Mouse (Mus musculus) embryonic facial prominence, embryonic 10.5 days (tissue): ENCODE measurements around the gene Ces1a. TPM values are rescaled to one million over a fixed set of nuclear protein-coding genes. Genes with fewer than 3 reads are reported as not detected.

ENCODE experiments used
- DNase-seq: peaks from one replicate; pipeline ENCODE4 v3.0.0-alpha.2; 2017; ENCODE audit warnings: low spot score
- H3K27ac ChIP-seq: fragments of 300-500 bp; sonication (generic); replicated peaks from 2 replicates; pipeline ENCODE4 v1.5.1; 2016; ENCODE audit warnings: mild to moderate bottlenecking
- H3K27me3 ChIP-seq: fragments of 300-500 bp; sonication (generic); replicated peaks from 2 replicates; pipeline ENCODE4 v1.6.1; 2016; ENCODE audit warnings: low read depth, mild to moderate bottlenecking; ENCODE audit not compliant: poor library complexity, severe bottlenecking
- H3K36me3 ChIP-seq: fragments of 300-500 bp; sonication (generic); replicated peaks from 2 replicates; pipeline ENCODE4 v1.6.1; 2016; ENCODE audit warnings: mild to moderate bottlenecking, moderate library complexity
- H3K4me1 ChIP-seq: fragments of 300-500 bp; sonication (generic); 2 replicates; pipeline ENCODE4 v1.6.1; 2016
- H3K4me3 ChIP-seq: fragments of 300-500 bp; sonication (generic); 2 replicates; pipeline ENCODE4 v1.5.1; 2016; ENCODE audit warnings: mild to moderate bottlenecking, moderate library complexity
- H3K9me3 ChIP-seq: fragments of 300-500 bp; sonication (generic); 2 replicates; pipeline ENCODE4 v1.6.1; 2016; ENCODE audit warnings: mild to moderate bottlenecking
- WGBS: fragments of 180-500 bp; shearing (Covaris S2); methylation state at CpG from one replicate; pipeline ENCODE4 v1.1.7; 2016; 5-methylcytosine and 5-hydroxymethylcytosine counted together
- polyA plus RNA-seq: library from polyadenylated mRNA; unstranded; fragments of >200 nt; fragmentation: Nextera tagmentation; extraction: Ambion mirVana; gene quantifications from 2 replicates; pipeline ENCODE4 v1.2.1, GENCODE M21; 2016

Gene Ces1a
- polyA plus RNA-seq, 1 experiment from 2014 or later = not detected

- DNase-seq = no peak
- Histone ChIP-seq H3K4me1 (peaks cover 18% of the 10 kb centered on the region), H3K27me3 (no peaks in the 10 kb centered on the region), H3K4me3 (no peak overlapping the region), H3K27ac (no peak overlapping the region), H3K36me3 (no peaks in the 10 kb centered on the region), H3K9me3 (no peaks in the 10 kb centered on the region)
- 81% methylated on average over 4 of the region's 4 CpGs for WGBS
Measured at GRCm38 (mm10) chr8:93040776-93041567, 7.0 kb downstream of the Ces1a start.

GRCm38 (mm10) chr8:93040256-93040655, 7.7 kb downstream of the Ces1a start:
- H3K27ac ChIP-seq = no peak overlapping the region
- H3K4me1 ChIP-seq = peaks cover 18% of the 10 kb centered on the region
- no peaks in the 10 kb centered on the region for H3K36me3 ChIP-seq
- WGBS = 80% methylated on average over 2 of the region's 2 CpGs
- H3K9me3 ChIP-seq = no peaks in the 10 kb centered on the region
- no peak overlapping the region for H3K4me3 ChIP-seq
- DNase-seq = no peak
- no peaks in the 10 kb centered on the region for H3K27me3 ChIP-seq

- H3K4me1 ChIP-seq = peaks cover 18% of the 10 kb centered on the region
- DNase-seq = no peak
- no peaks in the 10 kb centered on the region for H3K27me3 ChIP-seq
- H3K27ac ChIP-seq = peak overlapping the region; percentile 61
- 9% methylated on average over 2 of the region's 2 CpGs for WGBS
- H3K36me3 ChIP-seq = no peaks in the 10 kb centered on the region
- H3K9me3 ChIP-seq = no peaks in the 10 kb centered on the region
- no peak overlapping the region for H3K4me3 ChIP-seq
Measured at GRCm38 (mm10) chr8:93038831-93039230, 9.2 kb downstream of the Ces1a start.

- Histone ChIP-seq H3K27ac (no peak overlapping the region), H3K27me3 (no peaks in the 10 kb centered on the region), H3K4me3 (no peak overlapping the region), H3K9me3 (no peaks in the 10 kb centered on the region), H3K4me1 (no peaks in the 10 kb centered on the region), H3K36me3 (no peaks in the 10 kb centered on the region)
- WGBS = 81% methylated on average over 2 of the region's 2 CpGs
- no peak for DNase-seq
Measured at GRCm38 (mm10) chr8:93030664-93031063, 17.3 kb downstream of the Ces1a start.

- Histone ChIP-seq H3K36me3 (no peaks in the 10 kb centered on the region), H3K27me3 (no peaks in the 10 kb centered on the region), H3K4me3 (no peak overlapping the region), H3K9me3 (no peaks in the 10 kb centered on the region), H3K4me1 (no peaks in the 10 kb centered on the region), H3K27ac (no peak overlapping the region)
- 74% methylated on average over 5 of the region's 5 CpGs for WGBS
- DNase-seq = no peak
Measured at GRCm38 (mm10) chr8:93021738-93022137, 26.3 kb downstream of the Ces1a start.

GRCm38 (mm10) chr8:93014300-93014699, 33.7 kb downstream of the Ces1a start:
- WGBS = 76% methylated on average over 4 of the region's 4 CpGs
- DNase-seq = no peak
- Histone ChIP-seq H3K36me3 (no peaks in the 10 kb centered on the region), H3K4me1 (no peaks in the 10 kb centered on the region), H3K9me3 (no peaks in the 10 kb centered on the region), H3K27me3 (no peaks in the 10 kb centered on the region), H3K4me3 (no peak overlapping the region), H3K27ac (no peak overlapping the region)

GRCm38 (mm10) chr8:93012226-93012625, 35.8 kb downstream of the Ces1a start:
- Histone ChIP-seq H3K36me3 (no peaks in the 10 kb centered on the region), H3K9me3 (no peaks in the 10 kb centered on the region), H3K4me1 (no peaks in the 10 kb centered on the region), H3K27ac (no peak overlapping the region), H3K4me3 (no peak overlapping the region), H3K27me3 (no peaks in the 10 kb centered on the region)
- peak; percentile 22 for DNase-seq
- 79% methylated on average over 6 of the region's 6 CpGs for WGBS

- no peaks in the 10 kb centered on the region for H3K4me1 ChIP-seq
- no peaks in the 10 kb centered on the region for H3K9me3 ChIP-seq
- WGBS = 13% methylated on average over 9 of the region's 9 CpGs
- H3K4me3 ChIP-seq = no peak overlapping the region
- no peaks in the 10 kb centered on the region for H3K36me3 ChIP-seq
- no peak overlapping the region for H3K27ac ChIP-seq
- DNase-seq = peak; percentile 87
- no peaks in the 10 kb centered on the region for H3K27me3 ChIP-seq
Measured at GRCm38 (mm10) chr8:93011439-93011838, 36.6 kb downstream of the Ces1a start.

GRCm38 (mm10) chr8:93010286-93010685, 37.7 kb downstream of the Ces1a start:
- 33% methylated on average over 5 of the region's 5 CpGs for WGBS
- peak; percentile 47 for DNase-seq
- no peak overlapping the region for H3K4me3 ChIP-seq

GRCm38 (mm10) chr8:92998600-92998999, 49.4 kb downstream of the Ces1a start:
- peak; percentile 48 for DNase-seq
- 50% methylated on average over 2 of the region's 2 CpGs for WGBS
- Histone ChIP-seq H3K27me3 (no peaks in the 10 kb centered on the region), H3K9me3 (no peaks in the 10 kb centered on the region), H3K4me3 (no peak overlapping the region), H3K36me3 (no peaks in the 10 kb centered on the region), H3K27ac (no peak overlapping the region), H3K4me1 (no peaks in the 10 kb centered on the region)

More at GRCm38 (mm10) chr8:93010286-93010685, 37.7 kb downstream of the Ces1a start:
- H3K27me3 ChIP-seq = no peaks in the 10 kb centered on the region
- no peak overlapping the region for H3K27ac ChIP-seq
- no peaks in the 10 kb centered on the region for H3K4me1 ChIP-seq
- H3K36me3 ChIP-seq = no peaks in the 10 kb centered on the region
- no peaks in the 10 kb centered on the region for H3K9me3 ChIP-seq

- peak; percentile 59 for DNase-seq
- H3K27ac ChIP-seq = no peak overlapping the region
Measured at GRCm38 (mm10) chr8:92996840-92997239, 51.2 kb downstream of the Ces1a start.

GRCm38 (mm10) chr8:92984376-92984775, 63.6 kb downstream of the Ces1a start:
- Histone ChIP-seq H3K27me3 (no peaks in the 10 kb centered on the region), H3K36me3 (no peaks in the 10 kb centered on the region), H3K27ac (no peak overlapping the region), H3K4me1 (no peaks in the 10 kb centered on the region), H3K9me3 (no peaks in the 10 kb centered on the region), H3K4me3 (no peak overlapping the region)
- DNase-seq = no peak
- 72% methylated on average over 2 of the region's 2 CpGs for WGBS

More at GRCm38 (mm10) chr8:92996840-92997239, 51.2 kb downstream of the Ces1a start:
- H3K36me3 ChIP-seq = no peaks in the 10 kb centered on the region
- H3K4me1 ChIP-seq = no peaks in the 10 kb centered on the region
- 29% methylated on average over 5 of the region's 5 CpGs for WGBS
- no peaks in the 10 kb centered on the region for H3K9me3 ChIP-seq
- H3K27me3 ChIP-seq = no peaks in the 10 kb centered on the region
- no peak overlapping the region for H3K4me3 ChIP-seq

GRCm38 (mm10) chr8:92982491-92982890, 65.5 kb downstream of the Ces1a start:
- H3K4me3 ChIP-seq = no peak overlapping the region
- H3K4me1 ChIP-seq = no peaks in the 10 kb centered on the region
- 81% methylated on average over 3 of the region's 3 CpGs for WGBS
- H3K36me3 ChIP-seq = no peaks in the 10 kb centered on the region
- H3K9me3 ChIP-seq = no peaks in the 10 kb centered on the region
- no peaks in the 10 kb centered on the region for H3K27me3 ChIP-seq
- no peak overlapping the region for H3K27ac ChIP-seq
- no peak for DNase-seq
